Mouse (Mus musculus) adrenal gland, adult (tissue): ENCODE measurements around the gene Mettl18.

ENCODE experiments used
- DNase-seq, 2 experiments: peaks; one replicate each; pipeline ENCODE4 v3.0.0; 2022 to 2023; ENCODE audit warnings: low spot score in 1 of 2; ENCODE audit not compliant: inconsistent age in 2 of 2

Mettl18 gene

DNA sequence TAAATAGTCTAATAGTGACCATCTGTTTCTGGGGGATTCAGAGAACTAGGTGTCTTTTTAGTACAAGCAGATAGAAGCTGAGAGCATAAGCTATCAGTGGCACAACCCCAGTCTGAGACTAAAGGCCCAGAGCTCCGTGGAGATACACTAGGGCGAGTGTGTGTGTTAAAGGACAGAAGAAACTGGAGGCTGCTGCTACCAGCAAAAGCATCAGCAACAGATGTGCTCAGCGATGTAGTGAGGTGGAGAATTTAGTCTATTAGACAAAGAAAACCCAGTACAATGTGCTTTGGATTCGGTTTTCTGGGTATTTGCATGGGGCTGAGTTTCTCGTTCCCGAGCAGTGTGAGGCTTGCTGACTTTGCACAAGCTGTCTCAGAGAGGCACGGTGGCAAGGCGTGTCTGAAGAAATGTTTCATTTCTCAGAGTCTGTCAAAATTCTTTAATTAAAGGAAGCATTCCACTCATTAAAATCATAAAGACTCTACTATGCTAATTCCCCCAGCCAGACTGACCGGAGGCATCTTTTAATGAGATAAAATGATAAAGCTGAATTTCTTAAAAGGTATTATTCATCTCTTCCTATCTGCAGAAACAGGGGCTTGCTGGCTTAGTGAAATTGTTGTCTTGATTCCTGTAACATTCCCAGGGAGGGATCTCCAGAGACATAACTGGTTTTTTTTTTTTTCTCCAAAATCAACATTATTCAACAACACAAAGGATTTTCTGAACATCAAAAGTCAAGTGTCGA is 45.9 kb downstream of the Mettl18 start:
- DNase-seq: no peak

DNA sequence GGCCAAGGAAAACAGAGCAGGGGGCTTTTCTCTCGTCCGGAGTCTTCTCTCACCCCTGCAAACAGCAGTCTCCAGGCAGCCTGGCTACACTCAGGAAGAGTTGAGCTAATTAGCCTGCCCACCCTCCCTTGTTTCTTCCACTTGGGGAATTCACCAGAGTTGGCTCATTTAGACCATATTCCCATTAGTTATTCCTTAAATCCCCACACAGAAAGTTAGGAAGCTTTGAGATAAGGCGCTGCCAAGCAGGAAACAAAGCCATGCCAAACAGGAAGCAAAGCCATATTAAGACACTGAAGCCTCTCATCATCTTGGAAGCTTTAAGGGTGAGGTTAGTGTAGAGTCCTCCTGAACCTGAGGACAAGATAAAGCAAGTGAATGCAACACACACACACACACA is 48.9 kb downstream of the Mettl18 start:
- DNase-seq: peak; percentile 28 to 69
